Mouse (Mus musculus) spleen, adult 2 months (tissue): ENCODE data around the gene Slc27a2.

Experiments
- CTCF ChIP-seq: fragments of 200-500 bp; IDR thresholded peaks from 2 replicates; pipeline ENCODE4 v1.5.1; 2011; ENCODE audit warnings: mild to moderate bottlenecking, inconsistent platforms; ENCODE audit not compliant: insufficient read depth, insufficient read length, insufficient replicate concordance; ENCODE audit errors: extremely low read depth
- POLR2A ChIP-seq: fragments of 200-500 bp; IDR thresholded peaks from 2 replicates; pipeline ENCODE4 v1.6.1; 2011; ENCODE audit warnings: low read depth, low read length, inconsistent platforms

DNA sequence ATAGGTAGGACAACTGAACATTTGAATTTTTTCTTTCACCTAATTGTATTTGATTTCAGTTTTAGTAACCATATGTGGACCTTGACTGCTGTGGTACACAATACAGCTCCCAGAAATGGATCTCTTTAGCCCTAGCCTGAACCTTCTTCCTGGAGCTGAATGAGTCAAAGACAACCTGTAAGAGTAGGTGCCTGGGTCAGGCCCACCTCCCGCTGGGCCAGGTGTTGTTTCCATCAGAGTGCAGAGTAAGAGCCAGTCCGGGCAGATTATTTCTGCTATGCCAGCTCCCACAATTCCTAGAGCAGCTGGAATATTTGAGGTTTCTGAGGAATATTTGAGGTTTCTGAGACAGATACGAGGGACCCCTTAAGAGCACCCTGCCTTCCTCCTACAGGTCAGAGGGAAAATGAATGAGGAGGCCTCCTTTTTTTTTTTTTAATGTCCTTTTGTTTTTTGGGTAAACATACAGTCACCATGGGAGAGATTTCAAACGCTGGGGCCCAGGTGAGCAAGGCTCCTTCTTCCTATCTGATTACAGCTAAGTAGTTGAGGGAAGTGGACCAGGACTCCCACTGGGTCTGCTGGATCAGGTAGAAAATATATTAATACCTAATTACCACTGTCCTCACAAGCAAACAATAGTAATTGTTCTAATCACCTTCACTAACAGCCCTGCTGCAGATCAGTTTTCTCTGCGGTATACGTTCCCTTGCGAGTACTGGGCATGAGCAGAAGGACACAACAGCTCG, 32.6 kb downstream of the Slc27a2 start:
- no peak for TF ChIP-seq CTCF
- no peak for TF ChIP-seq POLR2A
